Comparison of ENCODE assay signal across 8 mouse cellular contexts in the genomic region with DNA sequence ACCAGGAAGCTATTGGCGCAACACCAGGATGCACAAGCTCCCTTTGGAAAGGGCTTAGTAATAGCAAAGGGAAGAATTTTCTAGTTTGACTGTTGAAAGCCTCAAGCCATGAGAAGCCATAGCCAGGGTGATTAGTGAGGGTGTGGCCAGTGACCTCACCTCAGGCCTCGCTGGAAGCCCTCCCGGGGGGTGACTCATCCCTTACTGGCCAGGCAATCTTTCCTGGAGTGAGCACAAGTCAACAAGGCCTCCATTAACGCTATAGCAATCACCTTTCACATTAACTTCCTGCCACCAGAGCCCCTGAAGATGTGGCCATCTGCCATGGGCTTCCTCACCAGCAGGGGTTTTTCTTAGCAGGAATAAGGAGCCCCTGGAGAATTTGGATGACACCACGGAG. TPM values are rescaled to one million over a fixed set of nuclear protein-coding genes. Genes with fewer than 3 reads are reported as not detected.
A peak's percentile ranks its signal among the peaks of the same experiment; 100 is the strongest.
DNase-seq lines count a peak whose midpoint lies in the region; ATAC-seq lines count a peak whose summit lies in the region.

No protein-coding gene starts in this region.

- no peak for ATAC-seq in megakaryocyte-erythroid progenitor cell, adult 5-6 weeks (replicated peaks; ENCODE audit: low FRiP score, low TSS enrichment, poor library complexity, severe bottlenecking)

- DNase-seq in lung, adult 18-20 months, result peak; percentile 37 to 56
- no peak for DNase-seq in lung, postnatal 14 days
- DNase-seq in c-Kit-positive CD71-negative TER-119-negative erythroid progenitor cells, embryonic 14.5 days (ENCODE audit: low read depth), result peak; percentile 34
- DNase-seq in heart, postnatal 14 days, result peak; percentile 54 to 69
- peak; percentile 61 to 74 for DNase-seq in urinary bladder, postnatal 36 days (ENCODE audit: low spot score in 2 of 2)
- no peak for DNase-seq in layer of hippocampus, postnatal 25 days (ENCODE audit: extremely low spot score in 1 of 2, low spot score in 1 of 2)
- DNase-seq in layer of hippocampus, postnatal 36 days, result no peak

- intact Hi-C loops in heart, postnatal 14 days (cut with DNase I), result no loop called here

RNA-seq across cellular contexts. Expression of a gene that starts 45.9 kb away (rescaled TPM):
- 100 to 1,000 TPM; 140 to 155 TPM for total RNA-seq in heart, postnatal 14 days (2021)
- total RNA-seq in megakaryocyte-erythroid progenitor cell, adult 5-6 weeks (2014; fragmentation: Nextera tagmentation), result 100 and 107 TPM in 2 replicates
- 96.6 and 142 TPM in 2 replicates for total RNA-seq in megakaryocyte-erythroid progenitor cell, adult 5-6 weeks (2017)
- total RNA-seq in layer of hippocampus, postnatal 25 days (2021), result 10 to 100 TPM; 55.8 to 58.1 TPM
- 10 to 100 TPM; 61.5 to 63.0 TPM for total RNA-seq in layer of hippocampus, postnatal 36 days (2021)

Comparison
In these comparisons a context has a peak if more than half of its experiments do, and no peak if none do; other contexts are left out.
1. DNase-seq: peak in lung, adult 18-20 months (2 of 2), c-Kit-positive CD71-negative TER-119-negative erythroid progenitor cells, embryonic 14.5 days (single experiment), heart, postnatal 14 days (2 of 2) and urinary bladder, postnatal 36 days (2 of 2); none in lung, postnatal 14 days (single experiment), layer of hippocampus, postnatal 25 days (0 of 2) and layer of hippocampus, postnatal 36 days (0 of 2).